Mouse (Mus musculus) Patski (cell line): Measurements from ENCODE around the gene Olfr1330. TPM values are rescaled to one million over a fixed set of nuclear protein-coding genes. Genes with fewer than 3 reads are reported as not detected.
"Not testable (repeated sequence)": the region's sequence is repeated elsewhere in the genome, so short reads cannot be mapped to it uniquely, and the experiment has no call there.

Source experiments
- ATAC-seq: fragments of 100-300 bp; one replicate; pipeline ENCODE4 v1.8.0; 2021
- CTCF ChIA-PET: fragments of 350-600 bp; sonication (Branson Sonifier 250); formaldehyde crosslinking; loops from one replicate; lab custom pipeline; 2022; ENCODE audit warnings: inconsistent platforms; lab: Charles Lee
- POLR2A ChIA-PET: fragments of 350-600 bp; sonication (Branson Sonifier 250); formaldehyde crosslinking; loops from one replicate; lab custom pipeline; 2022; ENCODE audit warnings: antibody characterized with exemption, inconsistent platforms; lab: Charles Lee
- DNase-seq: peaks from one replicate; pipeline ENCODE4 v3.0.0-alpha.2; 2011; ENCODE audit warnings: low read depth, low spot score
- H3K27me3 ChIP-seq: fragments of 371-371 bp; one replicate; pipeline ENCODE4 v1.5.1; 2021
- CTCF ChIP-seq: fragments of 100-300 bp; IDR thresholded peaks from one replicate; pipeline ENCODE4 v1.5.1; 2021
- in situ Hi-C: fragments of 300-500 bp; cut with MboI; formaldehyde crosslinking; loops from 3 replicates; pipeline ENCODE4 v1.11.1; 2018; ENCODE audit warnings: low pct_unique_long_range_greater_than_20kb, mixed read lengths
- polyA plus RNA-seq: library from polyadenylated mRNA; unstranded; gene quantifications from one replicate; pipeline ENCODE4 v1.2.3, GENCODE M21; 2021

The Olfr1330 gene
- not detected for polyA plus RNA-seq

GRCm38 (mm10) chr4:118888297-118888696 is at the start of gene Olfr1330:
Olfr1330 (plus strand) TSS chr4:118888597.
- no peaks in the 10 kb centered on the region for H3K27me3 ChIP-seq
- DNase-seq (no peak), ATAC-seq (no peak)
- in situ Hi-C loops, result no loop called here
- ChIA-PET CTCF (no interaction called here), POLR2A (no interaction called here)
- TF ChIP-seq CTCF, result no peak

- in situ Hi-C loops, result no loop called here
- ChIA-PET POLR2A (no interaction called here), CTCF (no interaction called here)
- DNase-seq (no peak), ATAC-seq (no peak)
- TF ChIP-seq CTCF, result no peak
- no peaks in the 10 kb centered on the region for H3K27me3 ChIP-seq
Measured at GRCm38 (mm10) chr4:118861791-118862190, 26.6 kb upstream of the Olfr1330 start.

- ATAC-seq, result no peak
- no peak for DNase-seq
- in situ Hi-C loops, result no loop called here
- POLR2A ChIA-PET, result no interaction called here
- no peak for TF ChIP-seq CTCF
- CTCF ChIA-PET, result no interaction called here
- H3K27me3 ChIP-seq, result no peaks in the 10 kb centered on the region
Measured at GRCm38 (mm10) chr4:118862704-118863103, 25.7 kb upstream of the Olfr1330 start.

GRCm38 (mm10) chr4:118864349-118864748 is 24.0 kb upstream of the Olfr1330 start, which contains the start of gene Olfr1331:
Olfr1331 (plus strand) TSS chr4:118864649.
- POLR2A ChIA-PET, result no interaction called here
- TF ChIP-seq CTCF, result no peak
- no peaks in the 10 kb centered on the region for H3K27me3 ChIP-seq
- CTCF ChIA-PET, result no interaction called here
- DNase-seq, result no peak
- in situ Hi-C loops, result no loop called here
- ATAC-seq, result no peak

GRCm38 (mm10) chr4:118867566-118867965 is 20.8 kb upstream of the Olfr1330 start:
- no peak for TF ChIP-seq CTCF
- in situ Hi-C loops, result no loop called here
- ATAC-seq, result no peak
- H3K27me3 ChIP-seq, result peaks cover 7% of the 10 kb centered on the region
- POLR2A ChIA-PET, result no interaction called here
- DNase-seq, result peak; percentile 1
- CTCF ChIA-PET, result no interaction called here

- POLR2A ChIA-PET, result no interaction called here
- in situ Hi-C loops, result no loop called here
- no peak for ATAC-seq
- DNase-seq, result no peak
- CTCF ChIA-PET, result no interaction called here
- H3K27me3 ChIP-seq, result no peaks in the 10 kb centered on the region
- no peak for TF ChIP-seq CTCF
Measured at GRCm38 (mm10) chr4:118901981-118902380, 13.6 kb downstream of the Olfr1330 start.

GRCm38 (mm10) chr4:118917365-118917764 is 29.0 kb downstream of the Olfr1330 start, which contains the start of gene Olfr1329:
Olfr1329 (minus strand) TSS chr4:118917465.
- CTCF ChIA-PET, POLR2A ChIA-PET, ATAC-seq, DNase-seq, in situ Hi-C loops, H3K27me3 ChIP-seq: not testable (repeated sequence)

- in situ Hi-C loops, DNase-seq, POLR2A ChIA-PET, H3K27me3 ChIP-seq, CTCF ChIA-PET, ATAC-seq: not testable (repeated sequence)
Measured at GRCm38 (mm10) chr4:118931326-118931725, 42.9 kb downstream of the Olfr1330 start.

- ChIA-PET CTCF (interaction anchor here (0.8 kb wide), 1 partner anchor 19 kb away, joined by 3 read pairs; no protein-coding TSS in a partner anchor), POLR2A (no interaction called here)
- no peaks in the 10 kb centered on the region for H3K27me3 ChIP-seq
- TF ChIP-seq CTCF, result no peak
- in situ Hi-C loops, result no loop called here
- no peak for ATAC-seq
- DNase-seq, result no peak
Measured at GRCm38 (mm10) chr4:118938512-118938911, 50.1 kb downstream of the Olfr1330 start, which contains the start of gene Olfr1328. Olfr1328 (minus strand) TSS chr4:118938612.

Other genes with a start within 250 kb of the Olfr1330 start
- gene Olfr62, start 229.6 kb upstream of the Olfr1330 start, polyA plus RNA-seq, result not detected
- not detected for gene Olfr1342, start 195.8 kb upstream of the Olfr1330 start, polyA plus RNA-seq
- gene Olfr1341, start 185.1 kb upstream of the Olfr1330 start, polyA plus RNA-seq, result not detected
- gene Olfr1340, start 168.5 kb upstream of the Olfr1330 start, polyA plus RNA-seq, result not detected
- not detected for gene Olfr1339, start 156.4 kb upstream of the Olfr1330 start, polyA plus RNA-seq
- not detected for gene Olfr1338, start 129.9 kb upstream of the Olfr1330 start, polyA plus RNA-seq
- not detected for gene Olfr1337, start 106.0 kb upstream of the Olfr1330 start, polyA plus RNA-seq
- not detected for gene Olfr1335, start 78.7 kb upstream of the Olfr1330 start, polyA plus RNA-seq
- gene Olfr1333, start 52.3 kb upstream of the Olfr1330 start, polyA plus RNA-seq, result not detected
- gene Olfr1331, start 23.9 kb upstream of the Olfr1330 start, polyA plus RNA-seq, result not detected
- gene Olfr1329, start 28.9 kb downstream of the Olfr1330 start, polyA plus RNA-seq, result not detected
- not detected for gene Olfr1328, start 50.0 kb downstream of the Olfr1330 start, polyA plus RNA-seq
- gene Lao1, start 73.0 kb downstream of the Olfr1330 start, polyA plus RNA-seq, result not detected
- gene Slc2a1, start 220.1 kb downstream of the Olfr1330 start, polyA plus RNA-seq, result 59.8 TPM